Mouse (Mus musculus) heart, adult 8-10 months (tissue): ENCODE measurements at regions not wholly inside any gene's neighbourhood (a gene's known extent, or its start where the extent isn't known, plus 50 kb on each side); places are given as distances from the start of the nearest gene placed in this dataset.

ENCODE experiments used
- DNase-seq: peaks from one replicate; pipeline ENCODE4 v3.0.0; 2022; ENCODE audit warnings: low spot score

DNA sequence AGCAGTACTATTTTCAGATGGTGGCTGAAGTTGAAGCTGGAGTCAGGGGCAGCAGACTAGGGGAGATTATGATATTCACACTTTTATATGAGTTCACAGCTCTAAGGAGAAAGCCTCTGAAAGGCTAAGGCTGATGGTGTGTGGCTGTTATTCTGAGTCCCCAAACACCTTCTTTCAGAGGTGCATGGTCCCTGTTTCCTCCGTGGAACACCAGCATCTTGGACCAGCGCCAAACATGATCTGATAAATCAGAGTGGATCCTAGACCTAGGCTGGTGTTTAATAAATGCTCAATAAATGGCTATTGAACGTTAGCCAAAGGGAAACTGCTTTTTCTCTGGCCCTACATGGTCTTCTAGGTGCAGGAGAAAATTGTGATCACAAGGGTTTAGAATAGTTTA is 269.2 kb downstream of the Agtpbp1 start:
- DNase-seq = no peak

DNA sequence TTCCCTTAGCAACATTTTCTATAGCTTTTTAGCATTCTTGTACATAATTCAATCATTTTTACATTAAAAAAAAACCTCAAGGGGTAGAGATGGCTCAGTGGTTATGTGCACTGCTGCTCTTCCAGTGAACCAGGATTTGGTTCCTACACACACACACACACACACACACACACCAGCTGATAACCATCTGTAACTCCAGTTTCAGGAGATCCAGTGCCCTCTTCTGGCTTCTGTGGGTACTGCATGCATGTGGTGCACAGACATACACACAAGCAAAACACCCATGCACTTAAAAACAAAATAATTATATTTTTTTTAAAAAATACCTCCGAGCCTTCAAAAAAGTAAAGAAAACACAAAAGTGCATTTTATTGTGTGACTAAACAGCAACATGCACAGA is 270.6 kb downstream of the Agtpbp1 start:
- DNase-seq = no peak

DNA sequence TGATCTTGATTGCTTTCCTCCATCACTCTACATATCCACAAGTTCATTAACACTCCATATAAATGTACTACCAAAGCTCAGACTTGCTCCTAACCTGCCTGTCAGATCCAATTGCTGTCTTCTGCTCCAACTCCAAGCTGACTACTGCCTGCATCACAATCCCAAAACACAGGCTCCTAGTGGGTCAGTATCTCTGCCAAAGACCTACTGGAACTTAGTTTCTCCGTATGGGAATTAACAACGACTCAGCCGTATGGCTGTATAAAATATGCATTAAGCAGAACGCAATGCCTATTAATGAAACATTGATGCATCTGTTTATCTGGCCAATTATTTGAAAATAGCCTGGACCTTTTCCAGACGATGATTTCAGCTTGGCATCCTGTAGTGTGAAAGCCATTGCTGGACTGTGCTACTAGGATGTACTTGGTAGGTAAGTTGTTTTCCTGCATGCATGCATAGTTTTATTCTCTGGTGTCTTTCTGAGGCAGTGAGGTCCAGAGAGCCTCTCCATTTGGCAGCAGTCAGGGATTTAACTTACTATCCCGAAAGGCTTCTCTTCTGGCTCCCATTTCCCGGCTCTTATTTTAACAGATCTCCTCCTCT is 271.2 kb downstream of the Agtpbp1 start:
- no peak for DNase-seq

DNA sequence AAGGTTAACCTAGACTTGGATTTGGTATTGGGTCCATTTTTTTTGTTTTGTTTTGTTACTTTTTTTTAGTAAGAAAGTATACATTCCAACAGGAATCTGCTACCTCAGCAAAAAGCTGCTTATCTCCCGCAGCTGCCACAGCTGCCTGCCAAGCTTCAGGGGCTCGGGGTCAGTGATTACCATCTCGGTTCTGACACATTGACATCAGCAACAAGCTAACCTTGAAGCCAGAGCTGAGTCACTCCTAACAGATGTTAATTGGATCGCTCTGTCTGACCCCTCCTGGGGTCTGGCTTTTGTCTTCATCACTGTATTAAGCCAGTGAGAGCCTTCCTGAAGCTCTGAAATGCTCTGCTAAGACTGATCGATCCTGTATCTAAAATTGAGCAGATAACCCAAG is 292.1 kb downstream of the Agtpbp1 start:
- no peak for DNase-seq

DNA sequence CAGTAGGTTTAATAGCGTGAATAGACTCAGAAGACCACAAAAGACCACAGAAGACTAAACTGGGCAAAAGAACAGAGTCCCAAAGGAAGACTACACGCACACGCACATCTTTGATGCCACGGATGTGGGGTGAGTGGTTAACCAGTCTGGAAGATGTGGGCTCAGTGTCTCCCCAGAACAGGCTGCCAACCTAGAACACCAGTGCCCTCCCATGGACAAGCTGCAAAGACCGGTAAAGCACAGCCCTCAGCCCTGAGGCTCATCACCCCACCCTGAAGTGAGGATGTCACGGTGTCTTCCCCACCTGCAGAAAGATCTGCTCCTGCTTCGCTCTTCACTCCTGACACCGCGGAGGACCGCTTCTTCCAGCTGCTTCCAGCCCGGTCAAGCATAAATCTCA is 295.9 kb downstream of the Agtpbp1 start:
- DNase-seq = no peak

DNA sequence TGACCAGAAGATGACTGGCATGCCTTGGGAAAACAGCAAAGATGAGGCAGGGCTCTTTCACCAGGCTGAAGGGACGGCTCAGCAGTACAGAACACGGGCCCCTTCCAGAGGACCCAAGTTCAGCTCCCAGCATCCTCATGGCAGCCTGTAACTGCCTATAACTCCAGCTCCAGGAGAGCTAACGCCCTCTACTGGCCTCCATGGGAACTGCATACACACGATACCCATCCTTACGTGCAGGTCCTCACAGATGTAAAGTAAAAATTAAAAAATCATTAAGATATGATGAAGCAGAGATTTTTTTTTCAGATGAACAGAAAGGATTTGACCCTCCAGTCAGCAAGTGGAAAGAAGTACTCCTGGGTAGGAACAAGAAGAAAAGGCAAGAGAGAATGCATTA is 303.8 kb downstream of the Agtpbp1 start:
- DNase-seq = no peak

DNA sequence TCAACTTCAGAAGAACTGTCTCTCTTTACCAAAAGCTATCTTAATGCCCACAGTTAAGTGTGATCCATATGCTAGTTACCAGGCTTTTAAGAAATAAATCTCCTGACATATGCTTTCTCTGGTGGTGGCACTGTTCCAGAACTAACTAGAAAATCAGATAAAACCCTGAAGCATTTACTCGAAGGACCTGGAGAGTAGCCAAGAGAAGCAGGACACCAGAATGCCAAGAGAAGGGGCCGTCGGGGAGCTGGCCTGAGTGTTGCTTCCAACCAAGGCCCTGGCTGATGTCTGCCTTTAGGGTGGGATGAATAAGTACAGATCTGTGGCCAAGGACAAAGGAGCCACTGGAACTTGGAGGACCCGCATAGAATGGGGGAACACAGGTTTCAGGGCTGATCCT is 305.9 kb downstream of the Agtpbp1 start:
- peak; percentile 7 for DNase-seq

DNA sequence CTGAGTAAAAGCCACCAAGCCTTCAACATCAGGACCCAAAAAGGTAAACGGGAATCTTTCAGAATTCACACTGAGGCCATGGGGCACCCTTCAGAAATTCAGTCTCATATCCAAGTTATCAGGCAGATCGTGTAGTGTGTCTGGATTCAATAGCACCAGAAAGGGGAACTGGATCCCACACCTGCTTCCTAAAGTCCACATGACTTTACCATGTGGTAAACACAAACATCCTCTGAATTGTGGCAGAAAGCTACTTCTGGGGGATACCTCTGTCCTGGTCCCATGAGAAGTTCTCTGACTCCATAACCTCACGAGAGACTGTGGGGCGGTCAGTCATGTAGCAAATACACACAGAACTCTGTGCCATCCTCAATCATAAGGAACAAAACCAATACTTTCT is 313.4 kb downstream of the Agtpbp1 start:
- DNase-seq = no peak

DNA sequence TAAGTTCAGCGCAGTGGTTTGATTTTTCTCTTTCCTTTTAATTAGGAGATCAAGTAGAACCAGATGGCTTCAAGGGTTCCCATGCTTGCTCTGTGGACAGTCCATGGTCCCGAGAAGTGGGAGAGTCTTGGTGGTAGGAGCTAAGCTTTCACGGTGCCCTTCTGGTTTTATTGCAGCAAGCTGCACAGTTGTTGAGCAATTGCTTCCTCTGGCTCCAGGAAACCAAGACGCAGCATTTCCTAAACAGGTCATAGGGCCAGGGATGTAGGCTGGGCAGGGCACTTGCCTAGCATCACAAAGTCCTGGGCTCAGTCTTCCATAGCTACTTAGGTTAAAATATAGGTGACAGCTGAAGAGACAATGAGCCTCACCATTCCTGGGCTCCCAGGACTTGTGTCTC is 318.2 kb downstream of the Agtpbp1 start:
- no peak for DNase-seq

DNA sequence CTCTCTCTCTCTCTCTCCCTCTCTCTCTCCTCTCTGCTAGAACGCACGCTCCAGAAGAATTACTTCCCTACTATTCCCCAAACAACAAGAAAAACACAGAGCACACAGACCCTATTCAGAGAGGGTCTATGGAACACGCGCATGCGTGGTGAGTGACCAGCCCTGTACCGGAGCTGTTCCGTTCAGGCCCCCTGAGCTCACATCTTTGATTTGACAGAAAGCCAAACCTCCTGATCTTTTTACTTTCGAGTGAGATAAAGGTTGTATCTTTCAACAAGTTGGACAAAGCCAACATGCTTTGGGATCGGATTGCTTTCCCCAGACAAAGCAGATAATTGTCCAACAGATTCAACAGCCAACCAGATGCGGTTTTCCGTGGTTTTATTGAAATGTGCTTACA is 320.9 kb downstream of the Agtpbp1 start:
- DNase-seq = no peak

DNA sequence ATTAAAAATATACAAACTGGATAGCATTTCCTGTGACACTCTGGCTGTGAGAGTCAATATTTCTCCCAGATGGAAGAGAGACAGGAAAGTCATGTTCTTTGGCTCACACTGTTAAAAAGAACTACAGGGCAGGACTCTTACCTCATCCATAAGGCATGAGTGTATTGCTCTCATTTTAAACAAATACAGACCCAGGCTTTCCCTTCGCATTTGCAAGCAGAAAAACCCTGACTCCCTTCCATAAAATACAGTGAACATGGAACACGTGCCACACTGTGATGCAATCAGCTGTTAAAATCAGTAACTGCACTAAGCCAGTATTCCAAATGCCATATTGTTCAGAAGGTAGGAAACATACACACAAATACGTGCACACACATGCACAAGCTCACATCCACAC is 323.1 kb downstream of the Agtpbp1 start:
- no peak for DNase-seq

DNA sequence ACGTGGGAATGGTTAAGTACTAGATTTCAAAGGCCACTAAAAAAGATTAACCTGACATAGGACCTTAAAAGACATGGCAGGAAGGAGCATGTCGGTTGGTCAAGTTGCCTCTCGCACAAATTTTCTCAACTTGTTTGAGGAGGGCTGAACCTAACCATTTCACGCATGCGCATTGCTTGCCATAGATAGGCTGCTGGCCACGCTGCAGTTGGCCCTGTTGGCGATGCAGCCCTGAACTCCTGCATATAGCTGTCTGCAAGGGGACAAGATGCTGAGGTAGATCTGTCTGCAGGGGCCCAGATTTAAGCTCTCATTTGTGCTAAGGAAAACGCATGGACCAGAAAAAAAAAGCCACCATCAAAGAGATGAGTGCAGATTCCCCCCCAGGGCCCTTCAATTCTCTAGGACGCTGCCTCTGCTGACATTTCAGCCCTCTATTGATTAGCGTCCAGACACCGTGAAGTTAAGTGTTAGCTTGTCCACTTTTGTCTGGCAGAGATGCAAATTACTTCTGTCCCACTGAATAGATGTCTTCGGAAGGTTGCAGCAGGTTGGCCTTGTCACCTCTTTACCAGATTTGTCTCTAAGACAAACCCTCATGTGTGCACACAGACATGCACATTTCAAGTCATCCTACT is 329.1 kb downstream of the Agtpbp1 start:
- no peak for DNase-seq

DNA sequence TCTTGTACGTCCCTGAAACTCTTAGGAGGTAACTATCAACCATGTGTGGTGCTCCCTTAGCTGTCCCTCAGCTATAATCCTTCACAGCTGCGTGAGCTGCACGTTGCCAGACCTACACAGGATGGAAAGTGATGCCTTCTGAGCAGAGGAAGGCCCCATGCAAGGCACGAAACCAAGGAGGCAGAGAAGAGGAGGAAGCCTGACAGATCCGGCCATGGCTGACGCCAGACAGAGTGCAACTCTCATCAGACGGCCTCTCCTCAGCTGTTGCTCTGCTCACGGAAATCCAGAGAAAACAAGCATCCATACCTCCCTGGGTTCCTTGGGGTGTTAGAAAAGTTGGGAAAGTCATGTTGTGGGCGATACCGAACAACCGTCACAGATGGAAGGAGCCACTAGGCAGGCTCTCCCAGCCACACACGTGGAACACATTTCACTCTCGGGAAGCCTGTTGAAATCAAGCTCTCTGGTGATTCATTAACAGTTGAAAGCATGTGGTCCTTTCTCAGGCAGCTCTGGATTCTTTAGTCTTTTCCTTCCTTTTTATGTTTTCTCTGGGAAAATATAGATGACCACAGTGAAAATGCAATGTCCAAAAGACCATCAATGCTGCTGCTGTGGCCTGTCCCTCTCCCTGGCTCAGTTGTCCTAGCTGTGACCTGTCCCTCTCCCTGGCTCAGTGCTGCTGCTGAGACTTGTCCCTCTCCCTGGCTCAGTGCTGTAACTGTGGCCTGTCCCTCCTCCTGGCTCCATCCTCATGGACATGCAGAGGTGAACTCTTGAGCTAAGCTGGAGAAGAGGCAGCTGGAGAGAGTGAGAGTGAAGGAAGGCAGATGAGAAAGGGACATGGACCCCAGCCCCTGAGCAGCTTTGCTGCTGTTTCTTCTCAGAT is 331.1 kb downstream of the Agtpbp1 start:
- no peak for DNase-seq

DNA sequence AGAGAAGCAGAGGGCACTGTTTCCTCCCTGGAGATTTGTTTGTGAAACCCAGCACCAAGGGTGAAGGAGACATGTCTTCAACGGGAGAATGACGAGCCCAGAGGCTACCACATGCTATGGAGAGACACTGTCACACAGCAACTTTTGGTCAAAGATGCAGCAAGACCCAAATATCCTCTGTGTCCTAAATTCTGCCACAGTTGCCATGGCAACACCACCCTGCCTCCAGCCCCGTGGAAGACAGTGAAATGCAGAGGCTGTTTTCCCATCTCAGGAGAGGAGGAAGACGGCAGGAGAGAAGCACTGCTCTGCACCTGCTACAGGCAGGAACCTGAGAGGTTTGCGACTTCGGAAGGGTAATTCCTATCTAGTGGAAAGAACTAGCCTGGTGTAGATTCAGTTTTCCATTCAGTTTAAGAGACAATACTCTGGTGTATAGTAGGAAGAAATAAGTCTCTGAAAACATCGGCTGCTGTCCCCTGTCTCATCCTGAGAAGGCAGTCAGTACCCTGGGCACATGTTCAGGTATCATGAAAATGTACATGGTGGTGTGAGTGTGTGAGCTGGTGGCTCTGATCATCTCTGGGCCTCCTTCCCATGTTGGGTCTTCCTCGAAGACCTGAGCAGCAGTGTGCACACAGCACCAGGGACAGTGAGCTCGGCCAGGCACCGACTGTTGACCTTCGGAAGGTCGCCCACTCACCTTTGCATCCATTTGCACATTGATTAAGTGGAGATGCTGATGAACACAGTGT is 333.6 kb downstream of the Agtpbp1 start:
- DNase-seq = no peak

DNA sequence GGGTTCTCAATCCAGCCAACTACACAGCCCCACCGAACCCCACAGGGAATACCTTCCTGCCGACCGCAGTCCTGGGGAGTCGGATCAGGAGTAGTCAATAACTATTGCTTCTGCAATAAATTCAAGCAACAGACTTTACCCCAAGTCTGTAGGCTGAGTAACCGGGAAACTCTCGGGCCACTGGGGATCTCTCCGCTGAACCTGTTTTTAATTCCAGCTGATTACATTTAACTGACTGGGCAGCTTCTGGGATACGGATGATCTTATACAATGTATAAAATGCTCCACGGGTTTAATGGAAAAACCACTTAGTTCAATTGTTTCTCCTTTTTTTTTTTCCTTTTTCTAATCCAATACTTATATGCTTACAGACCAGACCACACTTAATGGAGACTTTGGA is 336.6 kb downstream of the Agtpbp1 start:
- DNase-seq = no peak

DNA sequence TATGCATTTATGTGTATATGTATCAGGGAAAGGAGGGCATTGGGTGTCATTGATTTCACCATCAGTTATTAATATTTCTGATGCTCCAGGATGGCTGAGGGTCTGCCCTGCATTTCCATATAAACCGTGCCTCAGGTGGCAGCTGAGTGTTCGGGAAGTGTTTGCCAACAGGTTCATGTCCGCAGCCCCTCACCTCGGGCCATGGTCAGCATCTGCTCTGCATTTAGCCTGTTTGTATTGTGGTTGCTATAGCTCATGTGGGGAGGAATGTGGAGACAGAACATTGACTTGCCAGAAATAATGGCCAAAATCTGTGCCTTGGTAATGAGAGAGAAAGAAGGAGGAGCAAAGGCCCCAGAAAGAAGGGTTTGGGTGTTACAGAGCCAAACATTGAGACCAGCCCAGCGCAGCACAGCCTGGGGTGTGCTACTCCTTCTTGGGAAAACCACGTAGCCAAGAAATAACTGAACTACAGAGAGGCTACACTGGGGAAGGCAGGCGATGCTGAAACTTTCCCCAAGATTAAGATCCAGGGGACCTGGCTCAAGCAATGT is 338.0 kb downstream of the Agtpbp1 start:
- no peak for DNase-seq

DNA sequence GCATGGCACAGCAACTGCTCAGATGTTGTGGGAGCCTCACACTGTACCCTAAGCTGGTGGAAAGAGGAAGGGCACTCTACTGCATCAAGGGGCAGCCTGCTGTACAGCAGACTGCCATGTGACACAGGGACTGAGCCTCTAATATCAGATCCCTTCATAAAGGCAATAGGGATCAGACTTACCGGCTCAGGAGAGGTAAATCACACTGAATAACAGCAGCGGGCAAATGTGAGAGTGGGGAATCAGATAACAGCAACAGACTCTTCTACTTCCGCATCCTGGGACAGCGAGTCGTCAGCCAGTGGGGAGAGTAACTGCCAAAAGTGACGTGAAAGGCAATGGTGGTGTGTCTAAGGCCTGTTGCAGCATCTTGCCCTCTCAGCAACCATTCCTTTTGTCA is 339.0 kb downstream of the Agtpbp1 start:
- no peak for DNase-seq

DNA sequence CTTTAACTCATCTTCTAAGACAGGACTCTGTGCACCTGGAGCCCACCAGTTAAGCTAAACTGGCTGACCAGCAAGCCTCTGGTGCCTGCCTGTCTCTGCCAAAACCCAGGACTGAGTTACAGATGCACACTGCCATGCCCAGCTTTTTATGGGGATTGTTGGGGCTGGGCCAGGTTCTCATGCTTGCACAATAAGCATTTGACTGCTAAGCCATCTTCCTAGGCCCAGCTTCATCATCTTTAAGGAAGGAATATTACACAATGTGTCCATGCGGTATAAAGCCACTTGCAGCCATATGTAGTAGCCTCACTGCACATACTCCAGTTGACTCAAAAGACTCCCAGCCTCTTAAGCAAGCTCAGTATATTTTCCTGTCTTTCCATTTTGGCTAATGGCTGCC is 340.4 kb downstream of the Agtpbp1 start:
- no peak for DNase-seq

DNA sequence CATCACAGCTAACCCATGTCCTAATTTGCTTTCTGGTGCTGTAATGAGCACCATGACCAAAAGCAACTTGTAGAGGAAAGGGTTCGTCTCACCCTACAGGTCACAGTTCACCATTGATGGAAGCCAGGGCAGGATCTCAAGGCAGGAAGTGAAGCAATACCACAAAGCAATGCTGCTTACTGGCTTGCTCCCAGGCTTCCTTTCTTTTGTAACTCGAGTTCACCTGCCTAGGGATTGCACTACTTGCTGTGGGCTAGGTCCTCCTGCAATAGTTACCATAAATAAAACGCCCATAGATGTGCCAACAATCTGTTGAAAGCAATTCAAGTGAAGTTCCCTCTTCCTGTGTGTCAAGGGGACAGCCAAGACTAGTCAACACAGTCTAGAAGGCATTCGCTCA is 342.4 kb downstream of the Agtpbp1 start:
- no peak for DNase-seq

DNA sequence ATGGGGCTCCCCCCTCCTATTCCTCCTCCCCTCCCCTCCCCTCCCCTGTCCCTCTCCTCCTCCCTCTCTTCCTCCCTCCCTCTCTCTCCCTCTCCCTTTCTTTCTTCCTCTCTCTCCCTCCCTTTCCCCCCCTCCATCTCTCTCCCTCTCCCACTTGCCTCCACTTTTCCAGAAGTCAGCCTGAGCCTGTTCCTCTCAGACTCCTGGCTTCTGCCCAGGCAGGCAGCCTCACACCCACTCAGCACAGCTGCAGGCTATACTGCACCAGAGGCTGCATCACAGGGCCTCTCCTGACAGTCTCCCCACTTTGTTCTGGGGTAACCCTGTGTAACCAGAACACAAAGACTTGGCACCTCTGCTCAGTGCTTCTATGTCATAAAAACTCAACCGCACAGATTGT is 346.3 kb downstream of the Agtpbp1 start:
- no peak for DNase-seq

DNA sequence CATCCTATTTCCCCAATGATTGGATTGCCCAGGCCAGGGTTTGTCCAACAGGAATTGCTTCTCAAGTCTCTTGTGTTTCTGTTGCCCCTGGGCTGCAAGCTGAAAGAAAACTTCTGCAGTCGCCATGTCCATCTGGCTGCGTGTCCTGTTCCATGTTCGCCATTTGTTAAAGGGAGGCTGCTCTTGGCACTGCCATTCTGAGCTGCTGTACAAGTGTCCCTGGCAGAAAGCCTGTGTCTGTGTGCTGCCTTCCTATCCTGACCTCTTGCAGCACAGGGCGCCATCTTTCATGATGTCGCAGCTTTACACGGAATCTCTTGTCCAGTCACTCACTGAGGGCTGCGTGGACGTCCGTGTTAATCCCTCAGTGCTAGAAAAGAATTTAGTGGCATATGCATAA is 349.2 kb downstream of the Agtpbp1 start:
- DNase-seq = no peak

DNA sequence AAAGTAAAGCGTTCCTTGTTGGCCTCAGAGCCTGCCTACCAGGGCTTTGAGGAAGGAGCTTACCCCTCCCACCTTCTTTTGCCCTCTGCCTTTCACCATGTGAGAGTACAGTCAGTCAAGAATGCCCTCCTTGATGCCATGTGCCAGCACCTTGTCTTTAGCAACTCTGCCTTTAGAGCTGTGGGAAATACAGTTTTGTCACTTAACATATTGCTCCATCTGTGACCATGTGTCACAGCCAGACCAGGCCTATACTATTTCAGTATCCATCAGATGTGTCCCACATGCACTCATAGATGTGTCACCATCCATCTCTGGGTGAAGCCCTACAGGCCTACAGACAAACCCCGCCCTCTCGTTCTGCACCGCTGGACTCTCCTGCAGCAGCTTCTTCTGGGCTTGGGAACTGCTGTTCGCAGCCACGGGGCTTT is 355.9 kb downstream of the Agtpbp1 start:
- no peak for DNase-seq
